Mouse (Mus musculus): ENCODE results near the gene Pml. TPM values are rescaled to one million over a fixed set of nuclear protein-coding genes. Genes with fewer than 3 reads are reported as not detected.

Pml gene
- total RNA-seq, 2 experiments from 2014 or later = 4.1 to 4.5 TPM

DNA sequence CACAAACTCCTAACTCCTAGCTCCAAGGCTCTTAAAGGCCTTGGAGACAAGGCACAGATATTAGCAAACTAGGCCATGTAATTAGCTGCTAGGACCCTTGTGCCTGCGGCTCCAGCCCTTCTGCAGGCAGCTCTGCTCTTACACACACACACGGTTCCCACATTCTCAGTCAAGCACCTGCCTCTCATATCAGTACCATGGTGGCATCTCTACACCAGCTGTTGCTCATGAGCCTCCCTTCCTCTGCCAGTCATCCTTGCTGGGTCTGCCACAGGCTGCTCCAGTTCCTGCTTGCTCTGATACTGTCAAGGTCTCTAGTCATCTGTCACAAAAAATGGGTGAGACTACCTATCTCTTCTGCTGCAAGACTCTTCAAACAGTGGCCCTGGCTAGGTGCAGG lies 25.2 kb downstream of the Pml start:
- no peak for TF ChIP-seq CTCF (IDR thresholded peaks at IDR 0.05)
- intact Hi-C loops (cut with DNase I) = no loop called here
- no peak overlapping the region for H3K4me3 ChIP-seq
- peak; percentile 6 for DNase-seq
- no peak overlapping the region for H3K27ac ChIP-seq

DNA sequence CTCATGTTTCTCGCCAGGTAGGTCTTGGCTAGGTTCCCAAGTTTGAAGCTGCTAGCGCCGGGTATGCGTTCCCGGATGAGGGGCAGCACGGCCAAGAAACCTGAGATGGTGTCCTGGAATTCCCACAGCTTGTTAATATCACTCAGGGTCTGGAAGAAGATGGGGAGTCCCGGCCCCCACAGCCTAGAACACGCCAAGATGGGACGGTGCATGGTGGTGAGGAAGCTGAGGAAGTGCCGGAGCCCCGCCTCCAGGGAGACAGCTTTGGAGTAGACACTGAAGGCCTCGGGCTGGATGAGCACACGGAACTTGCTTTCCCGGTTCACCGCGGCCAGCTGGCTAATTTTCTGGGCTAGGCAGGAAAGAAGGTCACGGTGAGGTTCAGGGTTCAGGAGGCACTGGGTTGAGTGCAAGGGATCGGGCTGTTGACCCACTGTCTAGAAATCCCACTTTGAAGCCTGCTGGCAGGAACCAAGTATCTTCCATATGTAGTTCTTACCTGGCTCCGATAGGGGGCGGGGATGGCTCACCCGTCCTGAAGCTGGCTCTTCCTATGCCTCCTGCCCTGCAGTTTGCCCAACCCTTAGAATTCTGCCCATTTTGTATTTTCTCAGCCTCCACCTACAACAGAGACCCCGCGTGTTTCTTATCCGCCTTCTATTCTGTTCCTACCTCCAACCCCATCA lies 29.2 kb downstream of the Pml start:
- no peak overlapping the region for H3K4me3 ChIP-seq
- TF ChIP-seq CTCF (IDR thresholded peaks at IDR 0.05) = peak; percentile 70
- no peak overlapping the region for H3K27ac ChIP-seq
- peak; percentile 44 for DNase-seq
- intact Hi-C loops (cut with DNase I) = no loop called here

DNA sequence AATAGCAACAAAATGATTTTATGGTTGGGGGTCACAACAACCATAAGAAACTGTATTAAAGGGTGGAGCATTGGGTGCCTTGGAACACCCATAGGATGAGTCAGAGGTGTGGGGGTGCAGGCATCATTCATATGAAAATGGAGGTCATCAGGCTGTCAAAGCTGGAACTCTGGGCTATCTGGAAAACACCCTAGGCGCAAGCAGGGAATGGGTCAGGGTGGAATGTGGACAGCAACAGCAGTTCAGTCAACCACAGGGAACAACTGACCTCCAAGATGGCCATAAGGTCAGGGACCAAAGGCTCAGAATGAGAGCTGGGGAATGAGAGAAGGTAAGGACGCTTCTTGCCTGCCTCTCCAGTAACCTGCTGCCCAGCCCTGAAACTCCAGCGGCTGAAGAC lies 31.0 kb downstream of the Pml start:
- no peak for TF ChIP-seq CTCF (IDR thresholded peaks at IDR 0.05)
- Histone ChIP-seq H3K27ac (no peak overlapping the region), H3K4me3 (no peak overlapping the region)
- intact Hi-C loops (cut with DNase I) = no loop called here
- no peak for DNase-seq

- H3K27ac ChIP-seq = no peak overlapping the region
- peak; percentile 48 for TF ChIP-seq CTCF (IDR thresholded peaks at IDR 0.05)
- no peak overlapping the region for H3K4me3 ChIP-seq
- intact Hi-C loops (cut with DNase I) = no loop called here
- peak; percentile 26 for DNase-seq
These were observed 33.2 kb downstream of the Pml start for GRCm38 (mm10) chr9:58216402-58216801.

- peak; percentile 17 for DNase-seq
- peak overlapping the region; percentile 38 for H3K27ac ChIP-seq
- H3K4me3 ChIP-seq = no peak overlapping the region
- TF ChIP-seq CTCF (IDR thresholded peaks at IDR 0.05) = no peak
- intact Hi-C loops (cut with DNase I) = no loop called here
These were observed 34.9 kb downstream of the Pml start for GRCm38 (mm10) chr9:58214519-58215180.

DNA sequence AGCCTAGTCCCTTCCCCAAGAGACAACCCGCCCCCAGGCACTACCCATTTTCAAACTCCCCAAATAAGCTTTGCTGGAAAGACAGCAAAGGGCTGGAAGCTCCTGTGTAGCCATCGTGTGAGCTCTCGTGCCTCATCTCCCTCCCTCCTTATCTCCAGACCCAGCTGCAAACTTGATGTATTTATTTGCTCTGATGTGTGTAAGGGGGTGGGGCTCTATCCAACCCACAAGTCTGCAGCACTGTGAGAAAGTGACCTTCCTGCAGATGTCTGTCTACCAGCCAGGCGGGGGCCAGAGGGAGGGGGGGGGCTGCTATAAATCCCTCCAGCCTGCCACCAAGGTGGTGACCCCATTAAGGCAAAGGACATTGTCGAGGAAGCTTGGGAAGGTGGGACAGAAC lies 35.7 kb downstream of the Pml start:
- intact Hi-C loops (cut with DNase I) = no loop called here
- TF ChIP-seq CTCF (IDR thresholded peaks at IDR 0.05) = no peak
- Histone ChIP-seq H3K4me3 (no peak overlapping the region), H3K27ac (peak overlapping the region; percentile 35; the same call in 1 of the 2 replicates)
- peak; percentile 12 for DNase-seq

GRCm38 (mm10) chr9:58213377-58213776 lies 36.2 kb downstream of the Pml start:
- peak; percentile 9 for DNase-seq
- no peak overlapping the region for H3K4me3 ChIP-seq
- 0 out of 2 replicates have a peak overlapping the region, but pooled peaks have one; percentile 35 for H3K27ac ChIP-seq
- intact Hi-C loops (cut with DNase I) = no loop called here
- no peak for TF ChIP-seq CTCF (IDR thresholded peaks at IDR 0.05)

DNA sequence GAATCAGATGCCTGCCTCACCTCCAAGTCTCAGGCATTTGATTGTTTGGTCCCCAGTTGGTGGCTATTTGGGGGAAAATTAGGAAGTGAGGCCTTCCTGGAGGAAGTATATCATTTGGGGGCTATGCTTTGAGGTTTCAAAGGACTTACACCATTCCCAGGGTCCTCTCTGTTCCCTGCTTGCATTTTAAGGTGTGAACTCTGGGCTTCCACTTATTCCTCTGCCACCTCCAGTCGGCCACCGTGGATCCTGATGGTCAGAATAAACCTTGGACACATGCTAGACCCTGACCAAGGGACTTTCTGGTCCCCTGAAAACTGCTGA lies 39.3 kb downstream of the Pml start:
- Histone ChIP-seq H3K4me3 (no peak overlapping the region), H3K27ac (no peak overlapping the region)
- intact Hi-C loops (cut with DNase I) = no loop called here
- DNase-seq = no peak
- TF ChIP-seq CTCF (IDR thresholded peaks at IDR 0.05) = no peak

DNA sequence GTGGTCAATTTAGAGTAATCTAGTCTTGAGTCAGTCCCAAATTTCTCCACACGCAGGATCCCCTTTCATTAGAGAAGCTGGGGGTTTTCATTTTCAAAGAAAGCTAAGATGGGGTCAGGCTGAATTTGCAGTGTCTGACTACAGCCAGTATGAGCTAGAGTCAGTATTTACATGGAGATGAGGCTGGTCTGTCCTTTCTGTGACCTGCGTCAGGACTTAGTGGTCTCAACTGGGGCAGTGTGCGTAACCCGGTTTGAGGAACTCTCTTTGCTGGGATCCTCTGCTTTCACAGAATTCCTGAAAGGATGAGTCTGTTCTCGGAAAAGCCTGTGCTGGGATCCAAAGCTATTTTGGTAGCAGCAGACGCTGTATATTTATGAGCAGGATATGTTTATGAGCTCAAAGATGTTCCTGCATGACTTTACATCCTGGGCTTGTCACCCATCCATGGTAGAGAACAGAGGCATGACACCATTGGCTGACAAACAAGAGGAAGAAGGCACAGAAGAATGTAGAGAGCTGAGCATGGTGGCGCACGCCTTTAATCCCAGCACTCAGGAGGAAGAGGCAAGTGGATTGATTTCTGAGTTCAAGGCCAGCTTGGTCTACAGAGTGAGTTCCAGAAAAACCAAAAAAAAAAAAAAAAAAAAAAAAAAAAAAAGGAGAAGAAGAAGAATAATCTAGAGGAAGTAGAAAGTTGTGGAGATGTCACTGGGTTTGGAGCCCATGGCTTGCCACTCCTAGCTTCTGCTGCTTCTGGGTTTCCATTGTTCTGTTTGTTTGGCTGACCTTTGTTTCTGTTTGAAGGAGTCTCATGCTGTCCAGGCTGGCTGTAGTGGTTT lies 39.9 kb downstream of the Pml start:
- H3K4me3 ChIP-seq = no peak overlapping the region
- H3K27ac ChIP-seq = no peak overlapping the region
- no peak for TF ChIP-seq CTCF (IDR thresholded peaks at IDR 0.05)
- DNase-seq = peak; percentile 4
- intact Hi-C loops (cut with DNase I) = no loop called here

DNA sequence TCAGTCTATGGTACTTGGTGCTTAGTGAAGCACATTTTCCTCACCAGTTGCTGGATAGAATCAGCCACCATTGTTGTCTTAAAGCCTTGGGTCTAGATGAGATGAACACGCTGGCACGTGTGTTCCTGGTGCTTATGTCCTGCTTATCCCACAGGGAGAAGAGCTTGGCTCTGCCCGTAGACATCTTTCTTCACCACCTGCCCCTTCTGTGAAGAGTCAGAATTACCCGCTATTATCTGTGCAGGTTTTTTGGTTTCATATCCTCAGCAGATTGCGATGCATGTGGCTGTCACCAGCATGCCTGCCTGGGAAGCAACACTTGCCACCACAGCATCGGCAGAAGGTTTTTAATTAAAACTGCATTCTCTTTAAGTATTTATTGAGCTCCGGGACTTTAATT lies 43.6 kb downstream of the Pml start:
- TF ChIP-seq CTCF (IDR thresholded peaks at IDR 0.05) = no peak
- Histone ChIP-seq H3K27ac (no peak overlapping the region), H3K4me3 (no peak overlapping the region)
- peak; percentile 2 for DNase-seq
- intact Hi-C loops (cut with DNase I) = no loop called here

- DNase-seq = peak; percentile 94
- H3K27ac ChIP-seq = peak overlapping the region; percentile 70
- intact Hi-C loops (cut with DNase I) = loop anchor here (1.0 kb wide), 1 partner anchor 166 kb away; no protein-coding TSS in a partner anchor
- TF ChIP-seq CTCF (IDR thresholded peaks at IDR 0.05) = peak; percentile 98
- H3K4me3 ChIP-seq = peak overlapping the region; percentile 73
These were observed 45.1 kb downstream of the Pml start for GRCm38 (mm10) chr9:58204448-58205000.

- H3K4me3 ChIP-seq = peak within 1 kb of the TSS; percentile 73
- peak within 1 kb of the TSS; percentile 70 for H3K27ac ChIP-seq
- peak; percentile 72 for DNase-seq
- intact Hi-C loops (cut with DNase I) = loop anchor here (1.0 kb wide), 1 partner anchor 165 kb away; no protein-coding TSS in a partner anchor
- TF ChIP-seq CTCF (IDR thresholded peaks at IDR 0.05) = peak; percentile 60
These were observed 45.8 kb downstream of the Pml start, which contains the start of the genes Islr and Islr2 for GRCm38 (mm10) chr9:58203516-58204447. Gene Islr (minus strand): TSS chr9:58204306. Gene Islr2 (minus strand): TSS chr9:58204319.
